Mouse (Mus musculus) liver, embryonic 13.5 days (tissue): ENCODE measurements around the gene Epn2. TPM values are rescaled to one million over a fixed set of nuclear protein-coding genes. Genes with fewer than 3 reads are reported as not detected.

Experiments
- ATAC-seq: fragments of 200-750 bp; cut with Nextera tagmentation; 2 replicates; pipeline ENCODE4 v1.8.0; 2017; ENCODE audit warnings: low read depth, mild to moderate bottlenecking, moderate number of reproducible peaks, moderate library complexity
- DNase-seq: peaks from one replicate; pipeline ENCODE4 v3.0.0; 2022
- H3K27ac ChIP-seq: fragments of 300-500 bp; sonication (generic); 2 replicates; pipeline ENCODE4 v1.5.1; 2015; ENCODE audit warnings: moderate library complexity, mild to moderate bottlenecking, inconsistent platforms
- H3K27me3 ChIP-seq: fragments of 300-500 bp; sonication (generic); 2 replicates; pipeline ENCODE4 v1.6.1; 2015; ENCODE audit warnings: mild to moderate bottlenecking, inconsistent platforms
- H3K36me3 ChIP-seq: fragments of 300-500 bp; sonication (generic); 2 replicates; pipeline ENCODE4 v1.6.1; 2015; ENCODE audit warnings: mild to moderate bottlenecking, inconsistent platforms
- H3K4me1 ChIP-seq: fragments of 300-500 bp; sonication (generic); replicated peaks from 2 replicates; pipeline ENCODE4 v1.6.1; 2015; ENCODE audit warnings: inconsistent platforms
- H3K4me2 ChIP-seq: fragments of 300-500 bp; sonication (generic); 2 replicates; pipeline ENCODE4 v1.6.1; 2015; ENCODE audit warnings: inconsistent platforms, mild to moderate bottlenecking, moderate library complexity
- H3K4me3 ChIP-seq: fragments of 300-500 bp; sonication (generic); replicated peaks from 2 replicates; pipeline ENCODE4 v1.5.1; 2015; ENCODE audit warnings: mild to moderate bottlenecking, inconsistent platforms
- H3K9ac ChIP-seq: fragments of 300-500 bp; sonication (generic); 2 replicates; pipeline ENCODE4 v1.6.1; 2015; ENCODE audit warnings: mild to moderate bottlenecking, inconsistent platforms
- H3K9me3 ChIP-seq: fragments of 300-500 bp; sonication (generic); replicated peaks from 2 replicates; pipeline ENCODE4 v1.6.1; 2016; ENCODE audit warnings: inconsistent platforms
- WGBS: fragments of 180-500 bp; shearing (Covaris S2); methylation state at CpG from one replicate; pipeline ENCODE4 v1.1.7; 2015; ENCODE audit not compliant: insufficient replicate concordance; 5-methylcytosine and 5-hydroxymethylcytosine counted together
- polyA plus RNA-seq: library from polyadenylated mRNA; unstranded; fragments of >200 nt; fragmentation: Nextera tagmentation; extraction: Ambion mirVana; gene quantifications from 2 replicates; pipeline ENCODE4 v1.2.1, GENCODE M21; 2015

Epn2 gene
- polyA plus RNA-seq, 1 experiment from 2014 or later, result 2.5 TPM

GRCm38 (mm10) chr11:61476786-61477382 is 102.6 kb downstream of the Epn2 start:
- Histone ChIP-seq H3K4me2 (no peak overlapping the region), H3K4me1 (no peaks in the 10 kb centered on the region), H3K27me3 (no peaks in the 10 kb centered on the region), H3K9ac (no peak overlapping the region), H3K27ac (no peak overlapping the region), H3K4me3 (no peak overlapping the region), H3K36me3 (no peaks in the 10 kb centered on the region), H3K9me3 (no peaks in the 10 kb centered on the region)
- DNase-seq, result no peak
- ATAC-seq, result no peak
- 55% methylated on average over 12 of the region's 12 CpGs for WGBS

DNA sequence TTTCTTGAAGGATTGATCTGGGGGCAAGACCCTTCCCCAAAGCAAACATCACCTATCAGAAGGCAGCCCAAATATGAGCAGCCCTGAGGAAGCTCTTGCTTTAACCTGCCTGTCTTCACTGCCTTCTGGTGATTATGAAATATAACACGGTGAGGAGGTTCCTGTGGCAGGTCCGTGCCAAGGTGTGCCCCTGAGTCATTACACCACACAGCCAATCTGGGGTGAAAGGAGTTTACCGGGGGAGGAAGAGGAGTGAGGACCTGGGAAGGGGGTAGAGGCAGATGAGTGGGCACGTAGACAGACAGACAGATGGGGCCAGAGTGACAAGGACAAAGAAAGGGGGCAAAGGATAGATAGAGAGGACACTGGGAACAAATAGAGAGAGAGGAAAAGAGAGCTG is 105.9 kb downstream of the Epn2 start:
- H3K9me3 ChIP-seq, result no peaks in the 10 kb centered on the region
- no peak overlapping the region for H3K4me2 ChIP-seq
- H3K9ac ChIP-seq, result no peak overlapping the region
- ATAC-seq (no peak), DNase-seq (no peak)
- no peaks in the 10 kb centered on the region for H3K27me3 ChIP-seq
- 58% methylated on average over 4 of the region's 4 CpGs for whole genome bisulfite sequencing
- H3K4me3 ChIP-seq, result no peak overlapping the region
- H3K27ac ChIP-seq, result no peak overlapping the region
- H3K4me1 ChIP-seq, result no peaks in the 10 kb centered on the region
- H3K36me3 ChIP-seq, result no peaks in the 10 kb centered on the region

- H3K27me3 ChIP-seq, result no peaks in the 10 kb centered on the region
- H3K9me3 ChIP-seq, result no peaks in the 10 kb centered on the region
- no peak for DNase-seq
- H3K36me3 ChIP-seq, result no peaks in the 10 kb centered on the region
- ATAC-seq, result no peak
- no peaks in the 10 kb centered on the region for H3K4me1 ChIP-seq
- no peak overlapping the region for H3K4me3 ChIP-seq
- no peak overlapping the region for H3K9ac ChIP-seq
- no peak overlapping the region for H3K4me2 ChIP-seq
- H3K27ac ChIP-seq, result no peak overlapping the region
These were observed 108.6 kb downstream of the Epn2 start for GRCm38 (mm10) chr11:61470880-61471279.

- H3K27ac ChIP-seq, result no peak overlapping the region
- H3K4me2 ChIP-seq, result no peak overlapping the region
- 23% methylated on average over 7 of the region's 7 CpGs for WGBS
- no peak for ATAC-seq
- no peaks in the 10 kb centered on the region for H3K36me3 ChIP-seq
- no peak overlapping the region for H3K9ac ChIP-seq
- no peaks in the 10 kb centered on the region for H3K27me3 ChIP-seq
- H3K9me3 ChIP-seq, result no peaks in the 10 kb centered on the region
- no peak for DNase-seq
- H3K4me3 ChIP-seq, result no peak overlapping the region
- no peaks in the 10 kb centered on the region for H3K4me1 ChIP-seq
These were observed 110.1 kb downstream of the Epn2 start for GRCm38 (mm10) chr11:61469317-61469917.

GRCm38 (mm10) chr11:61468534-61468933 is 111.0 kb downstream of the Epn2 start:
- DNase-seq (no peak), ATAC-seq (no peak)
- Histone ChIP-seq H3K27ac (no peak overlapping the region), H3K36me3 (no peaks in the 10 kb centered on the region), H3K4me1 (no peaks in the 10 kb centered on the region), H3K4me2 (no peak overlapping the region), H3K4me3 (no peak overlapping the region), H3K9me3 (no peaks in the 10 kb centered on the region), H3K27me3 (no peaks in the 10 kb centered on the region), H3K9ac (no peak overlapping the region)
- 71% methylated on average over 4 of the region's 4 CpGs for WGBS

Other genes starting within 250 kb of the Epn2 start
- 0.06 and 0.09 TPM in 2 replicates for gene Slc47a2, start 236.8 kb downstream of the Epn2 start, polyA plus RNA-seq
- 6.0 and 7.1 TPM in 2 replicates for gene Slc47a1, start 201.3 kb downstream of the Epn2 start, polyA plus RNA-seq
- gene Rnf112, start 125.6 kb downstream of the Epn2 start, polyA plus RNA-seq, result 0.06 and 0.09 TPM in 2 replicates
- 8.4 and 9.3 TPM in 2 replicates for gene Mfap4, start 94.3 kb downstream of the Epn2 start, polyA plus RNA-seq
- 7.2 and 8.8 TPM in 2 replicates for gene Mapk7, start 85.3 kb downstream of the Epn2 start, polyA plus RNA-seq
- 2.1 and 4.0 TPM in 2 replicates for gene B9d1, start 74.5 kb downstream of the Epn2 start, polyA plus RNA-seq
- gene Grap, start 73.6 kb upstream of the Epn2 start, polyA plus RNA-seq, result 4.8 and 5.0 TPM in 2 replicates
- 5.4 and 5.5 TPM in 2 replicates for gene Fam83g, start 104.4 kb upstream of the Epn2 start, polyA plus RNA-seq
- gene Slc5a10, start 141.1 kb upstream of the Epn2 start, polyA plus RNA-seq, result not detected in 2 replicates
- 8.6 and 10.3 TPM in 2 replicates for gene Prpsap2, start 182.4 kb upstream of the Epn2 start, polyA plus RNA-seq